Mouse (Mus musculus): ENCODE measurements around the gene Saa3.

DNA sequence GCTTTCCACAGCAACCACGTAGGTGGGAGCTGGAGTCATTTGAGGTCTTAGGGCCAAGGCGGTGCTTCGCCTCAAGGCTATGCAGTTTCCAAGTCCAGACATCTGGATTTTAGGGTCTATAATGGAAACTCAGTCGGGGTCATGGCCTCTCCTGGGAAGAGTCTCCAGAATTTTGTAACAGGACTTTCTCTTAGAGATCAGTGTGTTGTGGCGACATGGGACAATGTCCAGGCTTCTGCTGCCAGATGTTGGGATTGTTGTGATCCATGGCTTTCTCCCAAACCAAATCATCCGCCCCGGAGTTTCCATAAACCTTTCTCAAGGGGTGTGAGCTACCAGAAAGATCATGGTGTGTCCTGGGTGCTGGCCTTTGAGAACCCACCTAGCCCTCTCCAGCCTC, 30.9 kb upstream of the Saa3 start:
- TF ChIP-seq POLR2A (IDR thresholded peaks at IDR 0.05; ENCODE audit: extremely low read depth, insufficient read depth, low read length) (no peak), CTCF (IDR thresholded peaks at IDR 0.05; ENCODE audit: low read depth, low read length) (no peak)
